ENCODE assay signal across 28 mouse cellular contexts in genomic region chr13:99557813-99558212, GRCm38 (mm10). TPM values are rescaled to one million over a fixed set of nuclear protein-coding genes. Genes with fewer than 3 reads are reported as not detected.
DNase-seq lines count a peak whose midpoint lies in the region; ATAC-seq and TF ChIP-seq lines count a peak whose summit lies in the region.
"Had no signal": no experiment of that assay in that cellular context is flagged by ENCODE, and none has a peak within 500 bp of the region (broad histone marks: within the 10 kb centered on the region; RNA-seq: fewer than 3 reads in every experiment).

No protein-coding gene starts in this region.

- no peak for TF ChIP-seq EP300 in stomach, postnatal 0 days (optimal IDR thresholded peaks at IDR 0.05)

- no peak overlapping the region for H3K27ac ChIP-seq in heart, embryonic 12.5 days (ENCODE audit: poor library complexity, severe bottlenecking)
- no peak overlapping the region for H3K27ac ChIP-seq in stomach, embryonic 15.5 days
- no peak overlapping the region for H3K27ac ChIP-seq in stomach, postnatal 0 days (replicated peaks)
- H3K27ac ChIP-seq in intestine, embryonic 15.5 days = no peak overlapping the region
- H3K27ac ChIP-seq: heart, adult 2 months; hindbrain, embryonic 13.5 days; layer of hippocampus, adult 2 months; limb, embryonic 15.5 days; liver, embryonic 13.5 days; macrophage; midbrain, embryonic 15.5 days had no signal

- H3K4me3 ChIP-seq in heart, embryonic 12.5 days = no peak overlapping the region
- no peak overlapping the region for H3K4me3 ChIP-seq in stomach, embryonic 15.5 days (replicated peaks)
- H3K4me3 ChIP-seq in stomach, postnatal 0 days (ENCODE audit: low read depth, low read length) = no peak overlapping the region
- peak overlapping the region; percentile 17; the same call in 1 of the 2 replicates for H3K4me3 ChIP-seq in intestine, embryonic 15.5 days (replicated peaks)
- H3K4me3 ChIP-seq: heart, adult 2 months; hindbrain, embryonic 13.5 days; layer of hippocampus, adult 2 months; limb, embryonic 15.5 days; liver, embryonic 13.5 days; midbrain, embryonic 15.5 days had no signal

- H3K4me1 ChIP-seq in heart, embryonic 12.5 days (replicated peaks) = peaks cover 17% of the 10 kb centered on the region
- no peaks in the 10 kb centered on the region for H3K4me1 ChIP-seq in stomach, embryonic 15.5 days
- H3K4me1 ChIP-seq in stomach, postnatal 0 days (replicated peaks; ENCODE audit: control insufficient read depth, insufficient read depth) = no peaks in the 10 kb centered on the region
- H3K4me1 ChIP-seq in intestine, embryonic 15.5 days (replicated peaks) = no peaks in the 10 kb centered on the region
- H3K4me1 ChIP-seq: liver, embryonic 13.5 days had no signal

- intact Hi-C loops in heart, postnatal 10 days (cut with DNase I) = no loop called here

- no peak overlapping the region for H3K9ac ChIP-seq in heart, embryonic 12.5 days
- no peak overlapping the region for H3K9ac ChIP-seq in stomach, embryonic 15.5 days
- H3K9ac ChIP-seq in stomach, postnatal 0 days (ENCODE audit: low read length) = no peak overlapping the region
- H3K9ac ChIP-seq in intestine, embryonic 15.5 days = no peak overlapping the region
- H3K9ac ChIP-seq: hindbrain, embryonic 13.5 days; limb, embryonic 15.5 days; liver, embryonic 13.5 days; midbrain, embryonic 15.5 days had no signal

- H3K36me3 ChIP-seq in heart, embryonic 12.5 days = no peaks in the 10 kb centered on the region
- H3K36me3 ChIP-seq in stomach, embryonic 15.5 days = no peaks in the 10 kb centered on the region
- H3K36me3 ChIP-seq in stomach, postnatal 0 days (ENCODE audit: control insufficient read depth, insufficient read depth, low read length) = no peaks in the 10 kb centered on the region
- no peaks in the 10 kb centered on the region for H3K36me3 ChIP-seq in intestine, embryonic 15.5 days
- H3K36me3 ChIP-seq: G1E; hindbrain, embryonic 13.5 days; limb, embryonic 15.5 days; liver, embryonic 13.5 days; midbrain, embryonic 15.5 days had no signal

- no peaks in the 10 kb centered on the region for H3K9me3 ChIP-seq in heart, embryonic 12.5 days (replicated peaks)
- no peaks in the 10 kb centered on the region for H3K9me3 ChIP-seq in stomach, embryonic 15.5 days
- no peaks in the 10 kb centered on the region for H3K9me3 ChIP-seq in stomach, postnatal 0 days (ENCODE audit: control insufficient read depth, low read length)
- no peaks in the 10 kb centered on the region for H3K9me3 ChIP-seq in intestine, embryonic 15.5 days
- H3K9me3 ChIP-seq: hindbrain, embryonic 13.5 days; limb, embryonic 15.5 days; liver, embryonic 13.5 days; midbrain, embryonic 15.5 days had no signal

- 0 out of 2 replicates have a peak, but pooled peaks cover 4% of the 10 kb centered on the region for H3K27me3 ChIP-seq in heart, embryonic 12.5 days (replicated peaks)
- no peaks in the 10 kb centered on the region for H3K27me3 ChIP-seq in stomach, embryonic 15.5 days (replicated peaks)
- H3K27me3 ChIP-seq in stomach, postnatal 0 days (ENCODE audit: control insufficient read depth, insufficient read depth, low read length) = no peaks in the 10 kb centered on the region
- H3K27me3 ChIP-seq in intestine, embryonic 15.5 days (replicated peaks) = no peaks in the 10 kb centered on the region
- H3K27me3 ChIP-seq: hindbrain, embryonic 13.5 days; limb, embryonic 15.5 days; liver, embryonic 13.5 days; midbrain, embryonic 15.5 days had no signal

- ATAC-seq in heart, embryonic 12.5 days (ENCODE audit: insufficient number of reproducible peaks, low FRiP score) = no peak
- no peak for ATAC-seq in stomach, embryonic 15.5 days (ENCODE audit: insufficient read depth, low FRiP score, low read depth)
- ATAC-seq in stomach, postnatal 0 days (ENCODE audit: low FRiP score, low TSS enrichment) = no peak
- peak; percentile 65 for ATAC-seq in intestine, embryonic 15.5 days
- ATAC-seq: CD4-positive, CD25-positive, alpha-beta regulatory T cell, adult 4 months; forebrain, embryonic 14.5 days had no signal

- TF ChIP-seq CTCF in stomach, postnatal 0 days (IDR thresholded peaks at IDR 0.05; ENCODE audit: low read depth) = no peak

- WGBS in heart, embryonic 12.5 days = 55% methylated on average over 15 of the region's 15 CpGs
- 54% methylated on average over 15 of the region's 15 CpGs for WGBS in stomach, embryonic 15.5 days
- WGBS in stomach, postnatal 0 days = 61% methylated on average over 15 of the region's 15 CpGs
- WGBS in intestine, embryonic 15.5 days = 54% methylated on average over 15 of the region's 15 CpGs

- no peak for DNase-seq in heart, postnatal 10 days
- no peak for DNase-seq in stomach, postnatal 0 days (ENCODE audit: low spot score)
- no peak for DNase-seq in gastrocnemius, postnatal 25 days
- no peak for DNase-seq in cerebellum, postnatal 14 days
- DNase-seq: cerebellum, adult 8-10 months; cerebellum, postnatal 36 days; gastrocnemius, postnatal 14 days; heart, adult 2 months; heart, postnatal 36 days; kidney, adult 2 months; kidney, postnatal 36 days; liver, embryonic 13.5 days; lung, adult 2 months; lung, postnatal 10 days; right cerebral cortex, adult 18-20 months; right cerebral cortex, postnatal 4 days had no signal

- peak overlapping the region; percentile 13; the same call in 1 of the 2 replicates for H3K4me2 ChIP-seq in heart, embryonic 12.5 days
- H3K4me2 ChIP-seq in stomach, embryonic 15.5 days = peak overlapping the region; percentile 5; the same call in 1 of the 2 replicates
- H3K4me2 ChIP-seq in stomach, postnatal 0 days (replicated peaks; ENCODE audit: low read depth) = no peak overlapping the region
- peak overlapping the region; percentile 59 for H3K4me2 ChIP-seq in intestine, embryonic 15.5 days (replicated peaks)
- H3K4me2 ChIP-seq: hindbrain, embryonic 13.5 days; limb, embryonic 15.5 days; liver, embryonic 13.5 days; midbrain, embryonic 15.5 days had no signal

RNA-seq across cellular contexts. Expression of gene Map1b, which starts 41.5 kb away (rescaled TPM):
- 149 and 151 TPM in 2 replicates for polyA plus RNA-seq in heart, embryonic 12.5 days (2016; fragmentation: Nextera tagmentation; extraction: Ambion mirVana)
- total RNA-seq in heart, postnatal 10 days (2021) = 10 to 100 TPM; 36.4 to 36.5 TPM
- polyA plus RNA-seq in stomach, embryonic 15.5 days (2015; fragmentation: Nextera tagmentation; extraction: Ambion mirVana) = 131 and 137 TPM in 2 replicates
- polyA plus RNA-seq in stomach, postnatal 0 days (2015; fragmentation: Nextera tagmentation; extraction: Ambion mirVana) = 54.1 and 63.8 TPM in 2 replicates
- polyA plus RNA-seq in intestine, embryonic 15.5 days (2015; fragmentation: Nextera tagmentation; extraction: Ambion mirVana) = 104 and 116 TPM in 2 replicates
- 10 to 100 TPM; 12.0 to 12.9 TPM for total RNA-seq in gastrocnemius, postnatal 25 days (2021)
- total RNA-seq: megakaryocyte-erythroid progenitor cell, adult 5-6 weeks had no signal
- polyA plus RNA-seq: G1E had no signal
